Mouse (Mus musculus): ENCODE measurements around the gene Tmem150c. TPM values are rescaled to one million over a fixed set of nuclear protein-coding genes. Genes with fewer than 3 reads are reported as not detected.

Gene Tmem150c
- not detected for polyA plus RNA-seq (2017; shearing (Covaris generic))

DNA sequence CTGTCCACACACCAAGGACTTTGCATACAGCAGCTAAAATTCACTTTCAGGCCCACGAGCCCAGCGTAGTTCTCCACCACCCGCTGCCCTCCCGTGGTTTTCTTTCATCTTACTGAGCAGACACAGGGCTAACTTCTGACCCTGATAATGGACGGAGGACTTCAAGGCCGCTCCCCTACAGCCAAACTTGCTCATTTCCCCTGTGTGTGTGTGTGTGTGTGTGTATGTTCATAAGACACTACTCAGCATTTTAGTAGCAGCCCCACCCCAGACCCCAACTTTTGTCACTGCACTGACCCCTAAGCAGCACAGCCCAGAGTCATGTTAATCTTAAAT, at the start of gene Tmem150c:
Gene Tmem150c (minus strand): TSS at position 171 of the 336 bp plus-strand sequence.

GRCm38 (mm10) chr5:100039602-100040142, 119.9 kb downstream of the Tmem150c start, which contains the start of the genes Hnrnpdl and Enoph1:
Gene Hnrnpdl, minus strand, starts transcription at chr5:100039664.
Gene Enoph1, plus strand, starts transcription at chr5:100039985.

Other genes with a start within 250 kb of the Tmem150c start
- gene Hnrnpd, start 180.9 kb downstream of the Tmem150c start, polyA plus RNA-seq (2017; shearing (Covaris generic)) = 497 TPM
- not detected for gene 4930524J08Rik, start 180.7 kb downstream of the Tmem150c start, polyA plus RNA-seq (2017; shearing (Covaris generic))
- 238 TPM for gene Hnrnpdl, start 120.1 kb downstream of the Tmem150c start, polyA plus RNA-seq (2017; shearing (Covaris generic))
- 27.9 TPM for gene Enoph1, start 119.8 kb downstream of the Tmem150c start, polyA plus RNA-seq (2017; shearing (Covaris generic))